Mouse (Mus musculus): ENCODE results near the gene Lrp5.

Gene Lrp5

DNA sequence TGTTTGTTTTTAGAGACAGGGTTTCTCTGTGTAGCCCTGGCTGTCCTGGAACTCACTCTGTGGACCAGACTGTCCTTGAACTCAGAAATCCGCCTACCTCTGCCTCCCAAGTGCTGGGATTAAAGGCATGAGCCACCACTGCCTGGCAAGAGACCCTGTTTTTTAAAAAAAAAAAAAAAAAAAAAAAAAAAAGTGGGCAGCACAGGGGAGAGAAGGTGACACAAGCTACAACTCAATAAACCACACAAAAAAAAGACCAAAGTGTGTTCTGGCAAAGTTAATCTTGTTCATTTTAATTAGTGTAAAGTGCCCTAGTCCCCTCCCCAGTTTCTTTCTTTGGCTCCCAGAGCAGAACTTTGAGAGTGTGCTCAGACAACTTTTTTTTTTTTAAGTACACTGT is 137.1 kb downstream of the Lrp5 start:
- DNase-seq: no peak

DNA sequence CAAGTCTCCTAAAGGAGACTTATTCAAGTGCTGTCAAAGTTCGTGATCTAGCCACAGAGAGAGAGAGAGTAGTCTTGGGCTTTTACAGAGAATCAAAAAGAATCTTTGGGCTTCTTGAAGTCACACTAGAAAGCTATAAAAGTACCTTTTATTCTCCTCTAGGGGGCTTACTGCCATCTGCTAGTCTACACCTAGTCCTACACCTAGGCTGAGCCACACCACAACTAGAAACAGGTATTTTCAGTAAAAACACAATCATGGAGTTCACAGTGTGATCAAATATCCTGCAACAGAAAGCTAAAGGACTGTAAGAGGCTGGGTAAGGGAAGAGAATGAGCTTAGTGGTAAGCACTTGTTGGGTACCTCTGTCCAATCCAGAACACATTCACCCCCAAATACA is 138.1 kb downstream of the Lrp5 start:
- DNase-seq: no peak

DNA sequence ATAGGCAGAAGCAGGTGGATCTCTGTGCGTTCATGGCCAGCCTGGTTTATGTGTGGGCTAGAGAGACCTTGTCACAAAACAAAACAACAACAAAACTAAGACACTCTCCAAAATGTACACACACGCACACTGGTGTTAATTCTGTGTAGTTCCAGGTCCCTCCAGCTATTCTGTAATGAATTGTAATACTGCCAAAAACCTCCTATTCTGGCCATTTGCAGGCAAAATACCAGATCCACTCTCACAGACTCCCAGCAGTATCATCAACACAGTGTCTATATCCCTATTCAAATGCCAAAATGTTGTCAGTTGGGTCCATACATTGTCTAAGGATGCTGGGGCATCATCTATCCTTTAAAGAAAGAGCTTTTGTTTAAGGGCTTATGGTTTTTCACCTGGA is 141.4 kb downstream of the Lrp5 start:
- no peak for DNase-seq

GRCm38 (mm10) chr19:3542591-3542990 is 143.8 kb downstream of the Lrp5 start:
- no peak for DNase-seq

DNA sequence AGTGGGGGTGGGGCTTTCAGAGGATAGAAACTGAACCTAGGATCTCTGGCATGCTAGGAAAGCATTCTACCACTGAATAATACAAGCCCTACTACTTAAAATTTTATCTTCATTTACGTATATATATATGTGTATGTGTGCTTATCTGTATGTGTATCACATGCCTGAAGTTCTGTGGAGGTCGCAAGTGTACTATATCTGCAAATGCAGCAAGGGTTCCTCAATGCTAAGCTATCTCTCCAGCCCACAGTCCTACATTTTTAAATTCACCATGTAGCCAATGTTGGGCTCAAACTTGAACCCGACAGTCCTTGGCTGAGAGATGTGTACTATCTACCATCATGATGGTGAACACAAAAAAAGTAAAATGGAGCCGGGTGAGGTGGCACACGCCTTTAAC is 145.4 kb downstream of the Lrp5 start:
- DNase-seq: no peak

DNA sequence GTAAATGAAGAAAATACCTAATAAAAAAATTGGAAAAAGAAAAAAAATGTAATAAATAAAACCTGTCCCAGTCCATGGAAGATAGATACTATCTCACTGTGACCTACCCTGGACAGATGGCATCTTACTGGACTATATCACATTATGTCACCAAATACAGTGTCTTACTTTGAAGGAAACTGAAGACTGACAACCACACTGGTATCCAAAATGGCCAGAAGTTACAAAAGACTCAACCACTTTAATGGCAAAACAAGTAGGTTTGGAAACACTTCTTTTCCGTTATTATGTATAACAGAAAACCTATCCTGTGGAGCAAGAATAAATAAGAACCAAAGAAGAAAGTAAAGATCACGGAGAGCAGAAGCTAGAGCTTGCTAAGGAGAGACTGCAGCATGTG is 146.1 kb downstream of the Lrp5 start:
- DNase-seq: no peak

- no peak for DNase-seq
These were observed 146.9 kb downstream of the Lrp5 start for GRCm38 (mm10) chr19:3539456-3539855.

- DNase-seq: no peak
These were observed 148.7 kb downstream of the Lrp5 start for GRCm38 (mm10) chr19:3537658-3538057.

- no peak for DNase-seq
These were observed 151.4 kb downstream of the Lrp5 start for GRCm38 (mm10) chr19:3534945-3535344.
